Mouse (Mus musculus): ENCODE data around the gene Ms4a2.

Ms4a2 gene

DNA sequence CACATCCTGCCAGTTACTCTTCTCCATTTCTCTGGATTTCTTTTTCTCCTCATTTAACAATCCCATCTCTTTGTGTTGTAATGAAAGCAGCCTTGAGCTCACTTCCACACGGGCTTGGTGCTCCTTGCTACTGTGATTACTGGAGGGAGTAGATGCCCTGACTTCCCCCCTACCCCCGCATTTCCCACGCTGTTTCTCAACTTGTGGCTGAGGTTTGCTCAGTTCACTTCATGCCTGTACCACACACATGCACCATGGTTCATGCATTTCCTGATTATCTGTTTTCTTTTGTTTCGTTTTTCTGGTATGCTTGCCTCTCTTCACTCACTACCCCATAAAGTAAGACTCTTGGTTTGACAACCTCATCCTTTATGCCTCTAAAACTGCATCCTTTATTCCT lies 34.3 kb downstream of the Ms4a2 start:
- no peak for DNase-seq (ENCODE audit: low spot score in 2 of 2)

GRCm38 (mm10) chr19:11574965-11575364 lies 48.6 kb downstream of the Ms4a2 start:
- no peak for DNase-seq (ENCODE audit: low spot score in 2 of 2)

All from spleen, postnatal 4 days (tissue).